Mouse (Mus musculus) macrophage (primary cell): ENCODE data around the gene Slc25a29. TPM values are rescaled to one million over a fixed set of nuclear protein-coding genes. Genes with fewer than 3 reads are reported as not detected.
"Not testable (repeated sequence)": the region's sequence is repeated elsewhere in the genome, so short reads cannot be mapped to it uniquely, and the experiment has no call there.

ENCODE experiments used
- H3K27ac ChIP-seq: fragments of 350-480 bp; formaldehyde crosslinking; 2 replicates; pipeline ENCODE4 v1.9.0; 2021
- H3K36me3 ChIP-seq: fragments of 350-480 bp; formaldehyde crosslinking; 2 replicates; pipeline ENCODE4 v1.9.0; 2021; ENCODE audit errors: inconsistent target
- H3K4me3 ChIP-seq: fragments of 350-480 bp; formaldehyde crosslinking; 2 replicates; pipeline ENCODE4 v1.9.0; 2021; ENCODE audit errors: inconsistent target
- H3K79me2 ChIP-seq: fragments of 350-480 bp; formaldehyde crosslinking; 2 replicates; pipeline ENCODE4 v1.9.0; 2021; ENCODE audit errors: inconsistent target
- WGBS: methylation state at CpG from one replicate; pipeline ENCODE4 v1.1.7; 2026; ENCODE audit warnings: inconsistent platforms; ENCODE audit not compliant: missing documents; 5-methylcytosine and 5-hydroxymethylcytosine counted together
- polyA plus RNA-seq: library from polyadenylated mRNA; stranded (reverse); fragments of 250-400 nt; gene quantifications from 3 replicates; pipeline ENCODE4 v1.2.4, GENCODE M21; 2018; ENCODE audit warnings: inconsistent platforms

Slc25a29 gene
- polyA plus RNA-seq, 1 experiment from 2014 or later, result 0.07 TPM

DNA sequence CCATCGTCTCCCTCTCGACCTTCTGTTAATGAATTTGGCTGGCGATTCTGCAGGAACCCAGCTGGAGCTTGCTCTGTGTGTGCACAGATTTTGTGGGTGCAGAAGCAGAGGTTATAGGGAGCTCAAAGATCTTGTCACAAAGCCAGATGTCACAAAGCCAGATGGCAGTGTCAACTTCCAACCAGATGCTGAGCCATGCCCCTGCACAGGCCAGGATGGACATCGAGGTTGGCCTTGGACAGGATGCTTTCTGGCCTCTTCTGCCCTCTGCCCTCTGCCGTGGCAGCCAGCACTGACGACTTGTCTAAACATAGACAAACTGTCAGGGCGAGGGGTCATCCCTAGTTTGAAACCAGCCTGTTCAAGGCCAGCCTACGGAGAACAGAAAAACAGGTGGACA, 14.4 kb upstream of the Slc25a29 start:
- H3K36me3 ChIP-seq, result no peaks in the 10 kb centered on the region
- H3K4me3 ChIP-seq, result no peak overlapping the region
- H3K79me2 ChIP-seq, result no peaks in the 10 kb centered on the region
- no peak overlapping the region for H3K27ac ChIP-seq
- WGBS, result 92% methylated on average over 8 of the region's 8 CpGs

DNA sequence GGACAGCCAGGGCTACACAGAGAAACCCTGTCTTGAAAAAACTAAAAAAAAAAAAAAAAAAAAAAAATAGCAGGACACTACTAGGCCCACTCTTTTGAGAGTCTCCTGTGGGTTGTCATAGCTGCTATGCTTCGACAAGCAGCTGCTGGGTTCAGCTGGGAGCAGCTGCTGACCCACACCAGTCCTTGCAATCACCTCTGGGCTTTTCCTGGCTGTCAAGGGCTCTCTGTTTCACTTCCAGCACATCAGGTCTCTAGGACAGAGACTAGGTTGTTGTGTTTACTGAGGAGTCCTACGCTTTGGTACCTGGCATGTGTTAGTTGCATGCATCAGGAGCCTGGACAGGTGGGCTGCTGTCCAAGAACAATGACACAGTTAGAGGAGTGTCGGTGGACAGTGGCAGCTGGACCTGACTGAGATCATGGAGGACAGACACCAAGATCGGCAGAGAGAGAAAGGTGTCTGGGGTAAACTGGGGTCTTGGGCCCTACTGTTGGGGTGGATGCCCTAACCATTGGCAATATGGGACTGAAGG, 13.9 kb upstream of the Slc25a29 start:
- WGBS, result 84% methylated on average over 4 of the region's 4 CpGs
- H3K79me2 ChIP-seq, result no peaks in the 10 kb centered on the region
- no peaks in the 10 kb centered on the region for H3K36me3 ChIP-seq
- no peak overlapping the region for H3K4me3 ChIP-seq
- H3K27ac ChIP-seq, result no peak overlapping the region

DNA sequence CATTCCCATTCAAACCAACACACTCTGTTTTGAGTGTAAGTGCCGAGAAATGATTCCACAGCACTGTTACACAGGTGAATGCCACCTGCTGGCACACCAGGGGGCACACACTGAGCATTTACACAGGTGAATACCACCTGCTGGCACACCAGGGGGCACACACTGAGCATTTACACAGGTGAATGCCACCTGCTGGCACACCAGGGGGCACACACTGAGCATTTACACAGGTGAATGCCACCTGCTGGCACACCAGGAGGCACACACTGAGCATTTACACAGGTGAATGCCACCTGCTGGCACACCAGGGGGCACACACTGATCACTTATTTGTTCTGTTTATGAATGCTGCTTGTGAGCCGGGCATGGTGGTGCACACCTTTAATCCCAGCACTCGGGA, 12.3 kb upstream of the Slc25a29 start:
- H3K79me2 ChIP-seq, H3K4me3 ChIP-seq, H3K27ac ChIP-seq, H3K36me3 ChIP-seq: not testable (repeated sequence)
- WGBS, result 95% methylated on average over 3 of the region's 3 CpGs

DNA sequence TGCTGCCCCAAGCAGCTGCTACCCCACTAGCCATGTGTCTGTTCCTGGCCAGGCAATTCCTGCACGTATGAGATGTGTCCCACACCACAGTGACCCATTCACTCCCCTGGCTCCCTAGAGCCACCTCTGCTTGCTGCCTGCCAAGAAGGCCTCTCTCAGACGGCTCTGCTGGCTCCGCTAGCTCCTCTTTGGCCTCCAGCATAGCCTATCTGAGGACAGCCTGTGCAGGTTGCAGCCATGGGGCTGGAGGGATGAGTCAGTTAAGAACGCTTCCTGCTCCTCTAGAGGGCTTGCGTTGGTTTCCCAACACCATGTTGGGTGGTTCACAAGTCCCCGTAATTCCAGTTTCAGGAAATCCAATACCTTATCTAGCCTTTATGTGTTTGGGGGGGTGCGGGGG, 7.0 kb upstream of the Slc25a29 start:
- no peaks in the 10 kb centered on the region for H3K36me3 ChIP-seq
- no peak overlapping the region for H3K4me3 ChIP-seq
- no peak overlapping the region for H3K27ac ChIP-seq
- no peaks in the 10 kb centered on the region for H3K79me2 ChIP-seq
- 86% methylated on average over 7 of the region's 7 CpGs for WGBS

DNA sequence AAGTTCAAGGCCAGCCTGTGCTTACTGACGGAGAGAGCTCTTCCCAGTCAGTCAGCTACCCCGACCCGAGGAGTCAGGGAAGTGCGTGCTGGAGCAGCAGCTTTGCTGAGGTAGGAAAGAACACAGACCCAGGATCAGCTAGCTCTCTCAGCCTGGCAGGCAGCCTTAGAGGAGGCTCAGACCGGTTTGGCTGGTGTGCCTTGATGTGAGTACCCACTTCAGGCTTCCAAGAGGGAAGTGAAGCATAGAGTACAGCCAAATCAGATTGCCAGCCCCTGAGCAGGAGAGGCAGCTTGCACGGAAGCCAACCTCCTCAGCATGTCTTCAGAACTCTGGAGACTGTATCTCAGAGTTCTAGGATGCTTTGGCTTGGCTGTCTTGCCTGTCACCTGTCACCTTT, 5.5 kb upstream of the Slc25a29 start:
- Histone ChIP-seq H3K36me3 (no peaks in the 10 kb centered on the region), H3K79me2 (no peaks in the 10 kb centered on the region), H3K27ac (no peak overlapping the region), H3K4me3 (no peak overlapping the region)
- 89% methylated on average over 6 of the region's 6 CpGs for WGBS

DNA sequence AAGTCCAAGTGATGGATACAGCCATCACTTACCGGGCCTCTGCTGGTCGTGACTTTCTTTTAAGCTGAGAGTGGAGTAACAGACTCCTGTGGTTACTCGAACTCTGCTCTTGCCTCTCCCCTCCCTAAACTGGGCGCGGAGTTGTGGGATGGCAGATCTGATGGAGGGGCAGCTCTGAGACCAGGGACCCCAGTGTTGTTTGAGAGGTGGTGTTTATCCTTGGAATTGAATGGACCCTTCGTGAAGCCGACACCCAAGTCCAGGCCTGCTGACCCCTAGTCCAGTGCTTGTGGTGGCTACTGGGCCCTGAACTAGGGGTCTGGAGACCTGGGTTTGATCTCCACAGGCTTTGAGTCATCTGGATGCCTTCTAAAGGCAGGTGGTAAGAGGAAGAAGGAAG, 1.0 kb upstream of the Slc25a29 start:
- no peaks in the 10 kb centered on the region for H3K36me3 ChIP-seq
- H3K4me3 ChIP-seq, result no peak overlapping the region
- 52% methylated on average over 7 of the region's 7 CpGs for WGBS

DNA sequence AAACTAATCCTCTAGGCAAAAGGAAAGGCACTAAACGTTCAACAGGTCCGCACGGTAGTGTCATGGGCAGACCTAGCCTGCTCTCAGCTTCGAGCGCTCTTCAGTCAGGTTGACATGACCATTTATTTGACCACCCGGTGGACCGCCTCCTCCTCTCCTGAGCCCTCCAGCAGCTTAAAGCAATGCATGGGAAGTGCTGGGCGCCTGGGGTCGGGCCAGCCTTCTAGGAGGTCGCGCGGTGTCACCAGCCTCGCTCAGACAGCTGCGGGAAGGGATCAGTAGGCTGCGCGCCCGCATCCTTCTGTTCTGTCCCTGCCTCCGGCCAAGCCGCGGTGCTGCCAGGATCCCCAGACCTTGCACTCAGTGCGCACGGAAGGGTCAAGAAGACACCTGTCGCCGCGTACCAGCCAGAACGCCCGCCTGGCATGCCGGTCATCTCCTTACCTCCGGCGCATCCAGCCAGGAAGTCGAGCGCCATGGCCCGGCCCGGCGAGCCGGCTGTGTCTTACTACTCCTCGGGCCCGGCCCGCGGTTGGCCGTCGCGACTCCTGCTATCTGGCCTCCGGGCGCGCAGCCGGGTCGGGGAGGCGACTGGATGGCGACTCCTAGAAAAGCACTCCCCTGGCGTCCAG, 359 bp downstream of the Slc25a29 start:
- 4% methylated on average over 47 of the region's 51 CpGs for WGBS
- H3K27ac ChIP-seq, result no peak overlapping the region
- H3K79me2 ChIP-seq, result no peaks in the 10 kb centered on the region
- no peaks in the 10 kb centered on the region for H3K36me3 ChIP-seq
- peak overlapping the region; percentile 1; the same call in 1 of the 2 replicates for H3K4me3 ChIP-seq

More for the DNA sequence above, 1.0 kb upstream of the Slc25a29 start:
- Histone ChIP-seq H3K79me2 (no peaks in the 10 kb centered on the region), H3K27ac (no peak overlapping the region)

DNA sequence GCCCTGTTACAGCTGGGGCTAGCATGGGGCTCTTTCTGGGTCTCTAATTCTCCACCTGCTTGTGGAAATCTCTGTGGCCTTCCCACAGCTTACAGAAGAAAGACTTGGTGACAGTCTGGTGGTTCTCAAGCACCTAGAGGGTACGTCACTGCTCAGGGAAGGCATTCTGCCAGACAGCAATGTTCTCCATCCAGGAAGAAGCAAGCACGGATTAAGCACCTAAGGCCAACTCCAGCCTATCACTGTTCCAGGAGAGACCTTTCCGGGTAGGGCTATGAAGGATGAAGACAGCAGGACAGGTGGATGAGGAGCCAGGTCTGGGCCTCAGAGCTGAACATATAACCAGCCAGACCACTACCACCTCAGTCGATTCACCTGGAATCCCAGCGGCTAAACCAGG, 897 bp downstream of the Slc25a29 start:
- Histone ChIP-seq H3K79me2 (no peaks in the 10 kb centered on the region), H3K27ac (no peak overlapping the region), H3K36me3 (no peaks in the 10 kb centered on the region), H3K4me3 (no peak overlapping the region)
- WGBS, result 85% methylated on average over 5 of the region's 5 CpGs

DNA sequence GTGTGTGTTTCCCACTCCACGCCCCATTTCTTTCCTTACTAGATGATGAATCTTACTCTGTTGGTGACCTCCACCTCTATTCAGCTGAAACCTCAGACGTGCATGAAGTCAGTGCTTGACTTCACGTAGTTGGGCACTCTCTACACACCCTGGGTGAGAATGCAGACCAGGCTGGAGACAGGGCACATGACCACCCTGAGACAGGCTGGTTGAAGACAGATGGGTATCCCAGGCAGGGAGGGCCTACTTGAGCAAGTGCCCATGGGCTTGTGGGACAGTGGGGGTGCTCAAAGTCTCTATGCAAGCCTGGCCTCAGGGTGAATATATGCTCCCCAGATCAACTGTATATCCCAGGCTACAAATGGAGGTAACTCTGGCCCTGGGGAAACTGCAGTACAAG, 1.3 kb downstream of the Slc25a29 start:
- WGBS, result 97% methylated on average over 3 of the region's 3 CpGs

DNA sequence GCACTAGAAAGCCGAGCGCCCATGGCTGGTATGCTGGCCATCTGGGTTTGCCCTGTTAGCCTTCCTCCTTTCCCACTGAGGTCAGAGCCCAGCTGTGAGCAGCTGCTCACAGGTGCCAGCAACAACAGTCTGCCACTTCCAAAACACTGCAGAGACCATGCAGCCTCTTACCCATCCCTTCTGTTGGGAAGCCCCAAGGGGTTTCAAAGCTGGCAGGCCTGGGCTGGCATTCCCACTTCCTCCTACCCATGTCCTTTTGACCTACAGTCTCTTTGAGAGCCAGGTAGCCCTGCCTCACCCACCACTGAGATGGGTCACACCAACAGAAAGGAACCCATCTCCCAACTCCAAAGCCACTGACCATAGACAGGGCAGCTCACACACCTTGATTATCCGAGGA, 2.3 kb downstream of the Slc25a29 start:
- no peaks in the 10 kb centered on the region for H3K36me3 ChIP-seq
- no peak overlapping the region for H3K27ac ChIP-seq
- 95% methylated on average over 3 of the region's 3 CpGs for WGBS
- H3K79me2 ChIP-seq, result no peaks in the 10 kb centered on the region
- no peak overlapping the region for H3K4me3 ChIP-seq

More for the DNA sequence above, 1.3 kb downstream of the Slc25a29 start:
- no peaks in the 10 kb centered on the region for H3K36me3 ChIP-seq
- no peak overlapping the region for H3K27ac ChIP-seq
- no peaks in the 10 kb centered on the region for H3K79me2 ChIP-seq
- H3K4me3 ChIP-seq, result no peak overlapping the region

DNA sequence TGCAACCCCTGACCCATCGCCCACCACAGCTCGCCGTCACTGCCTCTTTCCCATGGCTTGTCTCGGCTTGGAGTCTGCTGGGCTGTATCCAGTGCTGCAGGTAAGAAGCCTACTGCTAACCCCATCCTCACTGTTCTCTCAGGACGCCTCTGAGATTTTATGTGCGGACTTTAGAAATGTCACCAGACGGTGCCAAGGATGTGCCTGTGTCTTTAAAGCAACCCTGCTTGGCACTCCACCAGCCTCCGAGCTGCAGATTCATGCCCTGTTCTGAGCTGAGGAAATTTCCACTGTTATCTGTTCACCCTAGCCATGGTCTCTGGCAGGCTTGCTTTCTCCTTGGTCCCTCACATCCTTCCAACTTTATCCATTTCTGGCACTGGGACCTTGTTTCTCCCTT, 2.8 kb downstream of the Slc25a29 start:
- Histone ChIP-seq H3K27ac (no peak overlapping the region), H3K79me2 (no peaks in the 10 kb centered on the region), H3K36me3 (no peaks in the 10 kb centered on the region), H3K4me3 (no peak overlapping the region)
- 92% methylated on average over 8 of the region's 8 CpGs for WGBS

DNA sequence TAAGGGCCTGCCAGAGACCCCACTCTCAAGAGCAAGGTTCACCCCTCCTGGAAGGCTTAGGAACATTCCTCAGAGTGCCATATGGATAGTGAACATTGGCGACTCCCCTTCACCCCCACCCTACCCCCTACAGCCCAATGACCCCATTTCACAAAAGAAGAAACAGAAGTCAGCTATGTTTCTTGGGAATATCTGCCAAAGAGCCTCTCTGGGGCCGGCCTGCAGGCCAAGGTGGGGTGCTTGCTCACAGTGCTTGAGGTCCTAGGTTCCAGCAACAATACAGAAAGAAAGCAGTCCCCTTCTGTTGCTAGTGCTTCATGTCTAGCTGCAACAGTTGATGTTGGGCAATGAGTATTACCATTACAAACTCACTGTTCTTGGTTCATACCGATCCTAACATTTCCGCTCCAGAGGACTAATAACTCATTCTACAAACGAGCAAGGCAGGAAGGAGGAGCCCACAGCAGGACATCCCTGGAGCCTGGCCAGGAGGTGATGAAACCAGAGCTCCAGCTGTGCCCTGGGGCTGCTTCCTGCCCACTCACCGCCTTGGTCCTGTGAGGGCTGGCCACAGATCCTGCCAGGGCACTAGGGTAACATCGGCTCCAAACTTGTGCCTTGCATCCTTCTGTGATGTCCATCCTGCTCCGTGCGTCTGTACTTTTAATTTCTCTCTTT, 3.6 kb downstream of the Slc25a29 start:
- 34% methylated on average over 9 of the region's 9 CpGs for WGBS
- Histone ChIP-seq H3K36me3 (no peaks in the 10 kb centered on the region), H3K27ac (no peak overlapping the region), H3K4me3 (no peak overlapping the region), H3K79me2 (no peaks in the 10 kb centered on the region)

DNA sequence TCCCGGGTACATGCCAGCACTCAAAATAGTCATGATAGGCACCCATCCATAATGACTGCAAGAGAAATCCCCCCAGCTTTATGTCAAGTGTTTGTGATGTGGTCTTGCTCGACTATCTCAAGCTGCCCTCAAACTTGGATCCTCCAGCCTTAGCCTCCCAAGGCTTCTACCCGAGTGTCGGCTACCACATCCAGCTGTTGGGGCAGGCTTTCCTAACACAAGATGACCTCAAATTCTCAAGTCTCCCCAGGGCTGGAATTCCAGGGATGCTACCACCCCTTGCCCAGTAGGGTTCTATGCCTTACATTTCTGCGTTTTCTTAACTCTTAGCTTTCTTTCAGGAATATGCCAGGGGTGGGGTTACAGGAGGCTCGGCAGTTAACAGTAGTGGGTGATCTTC, 5.3 kb downstream of the Slc25a29 start:
- no peaks in the 10 kb centered on the region for H3K79me2 ChIP-seq
- no peak overlapping the region for H3K27ac ChIP-seq
- H3K36me3 ChIP-seq, result no peaks in the 10 kb centered on the region
- H3K4me3 ChIP-seq, result no peak overlapping the region
- WGBS, result 89% methylated on average over 6 of the region's 6 CpGs

DNA sequence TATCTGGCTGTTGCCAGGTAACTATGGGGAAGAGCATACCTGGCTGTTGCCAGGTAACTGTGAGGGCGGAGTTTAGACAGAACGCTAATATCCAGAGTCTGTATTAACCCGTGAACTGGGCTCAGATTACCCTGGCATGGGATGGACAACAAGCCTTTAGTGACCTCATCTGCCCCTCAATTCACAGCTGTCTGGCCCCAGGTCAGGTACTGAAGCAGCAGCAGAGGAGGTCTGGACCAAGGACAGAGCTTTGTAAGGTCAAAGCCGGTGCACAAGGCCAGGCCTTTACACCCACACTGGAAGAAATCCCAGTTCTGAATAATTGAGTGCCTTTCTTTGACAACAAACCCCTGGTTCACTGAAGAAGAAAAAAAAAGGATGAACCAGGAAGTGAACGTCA, 6.0 kb downstream of the Slc25a29 start:
- no peaks in the 10 kb centered on the region for H3K79me2 ChIP-seq
- no peak overlapping the region for H3K27ac ChIP-seq
- no peaks in the 10 kb centered on the region for H3K36me3 ChIP-seq
- no peak overlapping the region for H3K4me3 ChIP-seq
- WGBS, result 92% methylated on average over 5 of the region's 5 CpGs

DNA sequence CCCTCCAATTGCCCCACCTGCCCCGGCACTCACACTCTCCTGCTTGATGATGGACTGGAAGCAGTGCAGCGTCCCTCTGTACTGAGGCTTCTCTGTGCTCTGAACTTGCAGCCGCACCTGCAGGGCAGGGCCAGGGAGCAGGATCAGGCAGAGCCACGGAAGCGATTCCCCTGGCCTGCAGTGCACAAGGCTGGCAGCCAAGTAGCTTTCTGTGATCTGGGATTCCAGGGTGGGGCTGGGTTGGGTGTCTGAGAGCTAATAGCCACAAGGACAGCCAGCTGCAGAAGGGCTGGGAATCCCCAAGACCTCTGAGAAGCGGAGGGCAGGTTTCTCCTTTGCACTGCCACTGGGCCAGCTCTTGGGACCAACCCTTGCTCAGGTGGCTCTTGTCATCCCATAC, 8.0 kb downstream of the Slc25a29 start:
- Histone ChIP-seq H3K27ac (no peak overlapping the region), H3K36me3 (no peaks in the 10 kb centered on the region), H3K4me3 (no peak overlapping the region), H3K79me2 (no peaks in the 10 kb centered on the region; the same call in 1 of the 2 replicates)
- 93% methylated on average over 6 of the region's 6 CpGs for WGBS
